Mouse (Mus musculus) hindbrain, postnatal 0 days (tissue): ENCODE measurements at regions not wholly inside any gene's neighbourhood (a gene's known extent, or its start where the extent isn't known, plus 50 kb on each side); places are given as distances from the start of the nearest gene placed in this dataset.

Source experiments
- ATAC-seq: fragments of 200-750 bp; cut with Nextera tagmentation; 2 replicates; pipeline ENCODE4 v1.8.0; 2017; ENCODE audit warnings: mild to moderate bottlenecking, moderate TSS enrichment, moderate library complexity
- DNase-seq: peaks from one replicate; pipeline ENCODE4 v3.0.0-alpha.2; 2015; ENCODE audit warnings: low spot score
- H3K27ac ChIP-seq: fragments of 300-500 bp; sonication (generic); 2 replicates; pipeline ENCODE4 v1.5.1; 2014; ENCODE audit warnings: mild to moderate bottlenecking
- H3K27me3 ChIP-seq: fragments of 300-500 bp; sonication (generic); 2 replicates; pipeline ENCODE4 v1.6.1; 2014; ENCODE audit warnings: low read length, mixed read lengths; ENCODE audit not compliant: insufficient read depth
- H3K36me3 ChIP-seq: fragments of 300-500 bp; sonication (generic); 2 replicates; pipeline ENCODE4 v1.6.1; 2014; ENCODE audit warnings: low read length, mixed read lengths; ENCODE audit not compliant: insufficient read depth
- H3K4me1 ChIP-seq: fragments of 300-500 bp; sonication (generic); 2 replicates; pipeline ENCODE4 v1.6.1; 2014; ENCODE audit warnings: antibody characterized with exemption, low read length, mixed read lengths; ENCODE audit not compliant: insufficient read depth
- H3K4me2 ChIP-seq: fragments of 300-500 bp; sonication (generic); 2 replicates; pipeline ENCODE4 v1.6.1; 2014; ENCODE audit warnings: low read depth, mild to moderate bottlenecking, low read length, moderate library complexity, mixed read lengths
- H3K4me3 ChIP-seq: fragments of 300-500 bp; sonication (generic); 2 replicates; pipeline ENCODE4 v1.5.1; 2014; ENCODE audit warnings: low read length
- H3K9ac ChIP-seq: fragments of 300-500 bp; sonication (generic); replicated peaks from 2 replicates; pipeline ENCODE4 v1.6.1; 2014; ENCODE audit warnings: mild to moderate bottlenecking, low read length, moderate library complexity, mixed read lengths
- H3K9me3 ChIP-seq: fragments of 300-500 bp; sonication (generic); 2 replicates; pipeline ENCODE4 v1.6.1; 2016; ENCODE audit warnings: low read length, mixed read lengths
- CTCF ChIP-seq: IDR thresholded peaks from 2 replicates; pipeline ENCODE4 v1.5.1; 2016; ENCODE audit warnings: antibody characterized with exemption, control low read depth, low read depth
- WGBS: fragments of 180-500 bp; shearing (Covaris S2); extraction: QIAGEN DNeasy Blood & Tissue Kit; methylation state at CpG from one replicate; pipeline ENCODE4 v1.1.7; 2014; 5-methylcytosine and 5-hydroxymethylcytosine counted together

DNA sequence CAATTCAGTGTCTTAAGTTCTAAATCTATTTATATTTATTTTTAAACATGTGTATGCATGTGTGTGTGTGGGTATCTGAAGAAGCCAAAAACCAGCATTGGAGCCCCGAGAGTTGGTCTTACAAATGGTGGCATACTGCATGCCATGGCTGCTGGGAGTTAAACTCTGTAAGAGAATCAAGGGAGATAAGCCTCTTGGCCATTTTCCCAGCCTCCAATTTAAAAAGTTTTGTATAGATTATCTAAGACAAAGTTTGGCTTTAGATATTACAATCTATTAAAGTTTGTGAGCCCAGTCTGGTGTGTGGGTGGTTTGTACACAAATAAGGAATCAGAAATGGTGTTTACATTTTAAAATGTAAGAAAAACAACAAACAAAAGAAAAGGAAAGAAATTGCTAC is 343.2 kb upstream of the Marcks start:
- Histone ChIP-seq H3K4me3 (no peak overlapping the region), H3K27ac (no peak overlapping the region), H3K27me3 (no peaks in the 10 kb centered on the region), H3K9ac (no peak overlapping the region), H3K4me2 (no peak overlapping the region), H3K9me3 (no peaks in the 10 kb centered on the region), H3K4me1 (no peaks in the 10 kb centered on the region), H3K36me3 (no peaks in the 10 kb centered on the region)
- no peak for TF ChIP-seq CTCF
- 63% methylated on average over 1 of the region's 1 CpGs for WGBS
- ATAC-seq (no peak), DNase-seq (no peak)

DNA sequence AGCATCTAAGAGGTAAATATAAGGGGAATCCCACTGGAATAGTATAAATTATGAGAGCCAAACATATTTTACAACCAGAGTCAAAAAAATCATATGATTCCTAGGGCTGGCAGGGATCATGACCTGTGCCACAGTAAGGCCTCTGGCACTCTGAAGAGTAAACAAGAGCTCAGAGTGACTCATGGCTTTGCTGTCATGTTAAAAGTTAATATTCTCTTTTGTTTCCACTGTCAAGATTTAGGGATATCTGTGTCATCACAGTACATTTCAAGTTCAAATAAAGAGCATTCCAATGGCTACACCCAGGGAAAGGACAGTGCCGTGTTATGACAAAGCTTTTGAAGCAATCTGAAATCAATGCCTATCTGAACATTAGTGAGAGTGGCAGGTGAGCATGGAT is 341.6 kb upstream of the Marcks start:
- no peak for TF ChIP-seq CTCF
- Histone ChIP-seq H3K27ac (no peak overlapping the region), H3K36me3 (no peaks in the 10 kb centered on the region), H3K4me2 (no peak overlapping the region), H3K9me3 (no peaks in the 10 kb centered on the region), H3K27me3 (no peaks in the 10 kb centered on the region), H3K4me1 (no peaks in the 10 kb centered on the region), H3K4me3 (no peak overlapping the region), H3K9ac (no peak overlapping the region)
- DNase-seq: no peak
- ATAC-seq: no peak
- 82% methylated on average over 1 of the region's 1 CpGs for WGBS

DNA sequence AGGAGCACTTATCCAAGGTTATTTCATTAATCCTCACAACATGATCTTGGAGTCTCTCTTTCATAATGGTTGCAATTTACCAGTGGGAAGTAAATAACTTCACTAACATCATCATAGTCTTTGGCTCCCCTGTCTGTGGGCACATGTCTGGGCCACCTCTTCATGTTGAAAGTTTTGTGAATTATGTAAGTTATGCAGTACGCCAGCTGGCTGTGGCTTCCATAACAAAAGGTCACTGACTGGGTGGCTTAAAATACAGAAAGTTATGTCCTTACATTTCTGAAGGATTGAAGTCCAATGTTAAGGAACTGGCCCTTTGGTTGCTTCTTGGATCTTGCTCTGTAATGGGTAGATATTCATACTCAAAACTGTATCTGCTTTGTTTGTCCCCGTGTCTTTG is 339.4 kb upstream of the Marcks start:
- DNase-seq: no peak
- no peaks in the 10 kb centered on the region for H3K4me1 ChIP-seq
- no peak overlapping the region for H3K4me3 ChIP-seq
- H3K27ac ChIP-seq: no peak overlapping the region
- no peaks in the 10 kb centered on the region for H3K36me3 ChIP-seq
- TF ChIP-seq CTCF: no peak
- H3K9ac ChIP-seq: no peak overlapping the region
- H3K9me3 ChIP-seq: no peaks in the 10 kb centered on the region
- no peak for ATAC-seq
- 94% methylated on average over 2 of the region's 2 CpGs for WGBS
- H3K4me2 ChIP-seq: no peak overlapping the region
- no peaks in the 10 kb centered on the region for H3K27me3 ChIP-seq

- Histone ChIP-seq H3K4me2 (no peak overlapping the region), H3K4me1 (no peaks in the 10 kb centered on the region), H3K27ac (no peak overlapping the region), H3K9ac (no peak overlapping the region), H3K27me3 (no peaks in the 10 kb centered on the region), H3K9me3 (no peaks in the 10 kb centered on the region), H3K36me3 (no peaks in the 10 kb centered on the region), H3K4me3 (no peak overlapping the region)
- ATAC-seq (no peak), DNase-seq (no peak)
- WGBS: 87% methylated on average over 5 of the region's 5 CpGs
- no peak for TF ChIP-seq CTCF
These were observed 334.4 kb upstream of the Marcks start for GRCm38 (mm10) chr10:37473086-37473485.

GRCm38 (mm10) chr10:37457384-37457783 is 318.7 kb upstream of the Marcks start:
- Histone ChIP-seq H3K27me3 (no peaks in the 10 kb centered on the region), H3K9ac (no peak overlapping the region), H3K4me2 (no peak overlapping the region), H3K27ac (no peak overlapping the region), H3K4me3 (no peak overlapping the region), H3K36me3 (no peaks in the 10 kb centered on the region), H3K4me1 (no peaks in the 10 kb centered on the region), H3K9me3 (no peaks in the 10 kb centered on the region)
- ATAC-seq (no peak), DNase-seq (no peak)
- no peak for TF ChIP-seq CTCF
- WGBS: 70% methylated on average over 2 of the region's 2 CpGs

GRCm38 (mm10) chr10:37449894-37450293 is 311.2 kb upstream of the Marcks start:
- no peaks in the 10 kb centered on the region for H3K36me3 ChIP-seq
- DNase-seq: no peak
- no peak overlapping the region for H3K27ac ChIP-seq
- no peak overlapping the region for H3K4me3 ChIP-seq
- TF ChIP-seq CTCF: no peak
- no peak overlapping the region for H3K9ac ChIP-seq
- H3K9me3 ChIP-seq: no peaks in the 10 kb centered on the region
- H3K4me1 ChIP-seq: no peaks in the 10 kb centered on the region
- H3K4me2 ChIP-seq: no peak overlapping the region
- no peak for ATAC-seq
- H3K27me3 ChIP-seq: no peaks in the 10 kb centered on the region
- WGBS: 91% methylated on average over 2 of the region's 2 CpGs

DNA sequence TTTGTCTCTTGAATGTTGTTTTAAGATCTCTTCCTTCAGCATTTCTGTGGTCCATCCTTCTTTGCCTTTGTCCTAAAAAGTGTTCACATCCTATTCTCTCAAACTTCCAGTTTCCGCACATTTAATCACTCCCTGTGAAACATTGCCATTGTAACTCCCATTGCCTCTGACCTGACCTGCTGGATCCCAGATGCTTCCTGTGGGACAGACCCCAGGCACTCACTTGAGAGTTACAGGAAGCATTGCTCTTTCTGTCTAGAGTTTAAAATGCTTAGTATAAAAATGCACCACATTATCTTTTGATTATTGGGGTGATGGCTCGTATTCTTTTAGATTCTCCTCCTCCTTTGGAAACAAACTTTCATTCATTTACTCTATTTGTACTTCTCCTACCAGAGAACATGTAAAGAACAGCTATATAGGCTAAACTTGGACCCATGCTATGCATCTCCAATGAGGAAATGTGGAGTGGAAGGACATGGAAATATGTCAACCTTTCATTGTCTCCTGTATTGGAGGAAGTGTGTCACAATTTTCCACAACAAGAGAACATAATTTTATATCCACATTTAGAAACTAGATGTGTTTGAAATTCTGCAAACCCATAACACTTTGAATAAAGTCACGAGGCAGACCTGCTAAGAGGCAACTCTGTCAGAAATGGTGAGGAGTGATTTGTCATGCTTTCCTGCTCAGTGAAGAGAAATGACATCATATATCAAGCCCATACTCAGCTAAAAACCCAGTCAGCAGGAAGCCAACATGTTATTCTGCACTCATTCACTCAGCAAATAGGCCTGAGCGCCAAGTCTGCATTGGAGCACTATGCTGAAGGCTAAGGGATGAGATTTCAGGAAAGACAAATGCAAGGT is 308.8 kb upstream of the Marcks start:
- Histone ChIP-seq H3K4me3 (no peak overlapping the region), H3K27ac (no peak overlapping the region), H3K9ac (no peak overlapping the region), H3K36me3 (no peaks in the 10 kb centered on the region), H3K9me3 (no peaks in the 10 kb centered on the region), H3K4me2 (no peak overlapping the region), H3K27me3 (no peaks in the 10 kb centered on the region), H3K4me1 (no peaks in the 10 kb centered on the region)
- 78% methylated on average over 4 of the region's 4 CpGs for WGBS
- ATAC-seq (no peak), DNase-seq (no peak)
- TF ChIP-seq CTCF: no peak
